Mouse (Mus musculus): ENCODE results near the gene Plekhj1. TPM values are rescaled to one million over a fixed set of nuclear protein-coding genes. Genes with fewer than 3 reads are reported as not detected.

Plekhj1 gene
- polyA plus RNA-seq, 1 experiment: 59.5 TPM

DNA sequence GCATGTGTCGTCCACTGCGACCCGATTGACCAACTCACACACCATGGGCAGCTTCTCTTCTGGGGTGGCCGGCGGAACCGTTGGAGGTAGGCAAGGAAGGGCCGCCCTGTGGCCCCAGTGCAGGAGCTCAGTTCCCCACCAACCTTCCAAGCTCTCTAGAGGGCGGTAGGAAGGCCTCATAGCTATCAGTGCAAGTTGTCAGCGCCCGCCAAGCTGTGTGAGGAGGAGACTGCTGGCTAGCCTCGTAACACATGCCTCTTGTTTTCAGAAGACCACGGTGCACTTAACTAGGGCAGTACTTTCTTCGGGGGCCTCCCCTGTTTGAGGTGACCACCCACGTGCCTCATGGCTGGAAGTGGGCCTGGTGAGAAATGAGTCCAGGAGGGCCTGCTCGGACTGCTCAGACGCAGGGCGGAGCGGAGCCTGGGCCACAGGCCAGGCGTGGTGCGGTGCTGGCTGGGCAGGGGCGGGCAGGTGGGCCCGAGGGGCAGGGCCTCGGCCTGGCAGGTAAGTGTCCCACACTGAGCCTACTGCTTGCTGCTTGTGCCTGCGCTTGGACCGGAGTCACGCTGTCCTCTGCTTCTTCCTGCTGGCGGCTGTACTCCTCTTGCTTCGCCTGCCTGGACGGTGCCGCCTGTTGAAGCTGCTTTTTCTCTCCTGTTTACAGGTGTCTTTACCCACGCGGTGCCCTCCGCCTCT, 6.8 kb downstream of the Plekhj1 start:
- no peak overlapping the region for H3K4me3 ChIP-seq (ENCODE audit: insufficient read depth, low read length)
- TF ChIP-seq POLR2A (IDR thresholded peaks at IDR 0.05; ENCODE audit: extremely low read depth, insufficient read depth, low read length) (no peak), CTCF (IDR thresholded peaks at IDR 0.05; ENCODE audit: extremely low read depth, insufficient read depth, low read length) (no peak)
- H3K27ac ChIP-seq (ENCODE audit: insufficient read depth, low read length): peak overlapping the region; percentile 64
- peaks cover 2% of the 10 kb centered on the region; the same call in 1 of the 2 replicates for H3K4me1 ChIP-seq (ENCODE audit: control insufficient read depth, insufficient read depth, low read length)

DNA sequence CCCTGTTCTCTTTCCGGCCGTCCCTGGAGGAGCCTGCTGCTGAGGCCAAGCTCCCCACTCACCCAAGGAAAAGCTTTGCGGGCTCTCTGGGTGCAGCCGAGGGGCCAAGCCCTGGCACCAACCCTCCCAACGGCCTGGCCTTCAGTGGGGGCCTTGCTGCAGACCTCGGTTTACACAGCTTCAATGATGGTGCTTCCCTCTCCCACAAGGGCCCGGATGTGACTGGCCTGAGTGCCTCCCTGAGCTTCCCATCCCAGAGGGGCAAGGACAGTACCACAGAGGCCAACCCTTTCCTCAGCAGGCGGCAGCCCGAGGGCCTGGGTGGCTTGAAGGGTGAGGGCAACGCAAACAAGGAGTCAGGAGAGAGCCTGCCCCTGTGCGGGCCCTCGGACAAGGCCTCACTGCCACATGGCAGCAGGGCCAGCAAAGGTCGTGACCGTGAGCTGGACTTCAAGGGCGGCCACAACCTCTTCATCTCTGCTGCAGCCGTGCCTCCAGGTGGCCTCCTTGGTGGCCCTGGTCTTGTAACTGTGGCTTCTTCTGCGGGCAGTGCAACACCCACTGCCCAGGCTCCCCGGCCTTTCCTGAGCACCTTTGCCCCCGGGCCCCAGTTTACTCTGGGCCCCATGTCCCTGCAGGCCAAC, 7.5 kb downstream of the Plekhj1 start:
- Histone ChIP-seq H3K4me3 (ENCODE audit: insufficient read depth, low read length) (no peak overlapping the region), H3K4me1 (ENCODE audit: control insufficient read depth, insufficient read depth, low read length) (no peaks in the 10 kb centered on the region), H3K27ac (ENCODE audit: insufficient read depth, low read length) (no peak overlapping the region)
- TF ChIP-seq POLR2A (IDR thresholded peaks at IDR 0.05; ENCODE audit: extremely low read depth, insufficient read depth, low read length) (no peak), CTCF (IDR thresholded peaks at IDR 0.05; ENCODE audit: extremely low read depth, insufficient read depth, low read length) (no peak)

- H3K4me1 ChIP-seq (ENCODE audit: control insufficient read depth, insufficient read depth, low read length): no peaks in the 10 kb centered on the region
- H3K4me3 ChIP-seq (ENCODE audit: insufficient read depth, low read length): no peak overlapping the region
- TF ChIP-seq POLR2A (IDR thresholded peaks at IDR 0.05; ENCODE audit: extremely low read depth, insufficient read depth, low read length) (no peak), CTCF (IDR thresholded peaks at IDR 0.05; ENCODE audit: extremely low read depth, insufficient read depth, low read length) (no peak)
- H3K27ac ChIP-seq (ENCODE audit: insufficient read depth, low read length): no peak overlapping the region
Measured at GRCm38 (mm10) chr10:80787517-80787916, 10.9 kb downstream of the Plekhj1 start.

DNA sequence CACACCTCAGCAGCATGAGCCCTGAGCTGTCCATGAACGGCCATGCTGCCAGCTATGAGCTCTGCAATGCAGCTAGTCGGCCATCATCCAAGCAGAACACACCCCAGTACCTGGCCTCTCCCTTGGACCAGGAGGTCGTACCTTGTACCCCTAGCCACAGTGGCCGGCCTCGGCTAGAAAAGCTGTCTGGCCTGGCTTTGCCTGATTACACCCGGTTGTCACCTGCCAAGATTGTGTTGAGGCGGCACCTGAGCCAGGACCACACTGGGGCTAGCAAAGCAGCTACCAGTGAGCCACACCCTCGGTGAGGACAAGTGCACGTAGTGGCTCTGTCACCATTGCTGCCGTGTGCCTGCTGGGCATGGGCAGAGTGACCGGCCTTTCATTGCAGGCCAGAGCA, 12.5 kb downstream of the Plekhj1 start:
- TF ChIP-seq CTCF (IDR thresholded peaks at IDR 0.05; ENCODE audit: extremely low read depth, insufficient read depth, low read length) (no peak), POLR2A (IDR thresholded peaks at IDR 0.05; ENCODE audit: extremely low read depth, insufficient read depth, low read length) (no peak)
- H3K4me3 ChIP-seq (ENCODE audit: insufficient read depth, low read length): no peak overlapping the region
- no peaks in the 10 kb centered on the region for H3K4me1 ChIP-seq (ENCODE audit: control insufficient read depth, insufficient read depth, low read length)
- H3K27ac ChIP-seq (ENCODE audit: insufficient read depth, low read length): no peak overlapping the region

DNA sequence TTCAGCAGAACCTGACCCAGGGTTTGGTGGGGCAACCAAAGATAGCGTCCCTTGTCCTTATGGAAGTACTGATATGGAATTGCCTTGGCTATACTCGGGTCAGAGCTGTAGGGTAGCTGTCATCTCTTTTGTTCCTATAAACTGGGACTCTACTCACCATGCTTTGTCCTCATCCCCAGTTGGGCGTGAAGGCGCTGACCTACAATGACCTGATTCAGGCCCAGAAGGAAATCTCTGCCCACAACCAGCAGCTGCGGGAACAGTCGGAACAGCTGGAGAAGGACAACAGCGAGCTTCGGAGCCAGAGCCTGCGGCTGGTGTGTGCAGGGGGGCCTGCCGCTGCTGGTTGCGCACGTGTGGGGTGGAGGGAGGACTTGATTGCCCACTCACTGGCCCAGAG, 13.6 kb downstream of the Plekhj1 start:
- 0 out of 2 replicates have a peak overlapping the region, but pooled peaks have one; percentile 4 for H3K27ac ChIP-seq (ENCODE audit: insufficient read depth, low read length)
- H3K4me3 ChIP-seq (ENCODE audit: insufficient read depth, low read length): no peak overlapping the region
- H3K4me1 ChIP-seq (ENCODE audit: control insufficient read depth, insufficient read depth, low read length): no peaks in the 10 kb centered on the region
- no peak for TF ChIP-seq POLR2A (IDR thresholded peaks at IDR 0.05; ENCODE audit: extremely low read depth, insufficient read depth, low read length)

GRCm38 (mm10) chr10:80784302-80784701, 14.1 kb downstream of the Plekhj1 start:
- Histone ChIP-seq H3K4me1 (ENCODE audit: control insufficient read depth, insufficient read depth, low read length) (no peaks in the 10 kb centered on the region), H3K27ac (ENCODE audit: insufficient read depth, low read length) (no peak overlapping the region), H3K4me3 (ENCODE audit: insufficient read depth, low read length) (no peak overlapping the region)
- TF ChIP-seq CTCF (IDR thresholded peaks at IDR 0.05; ENCODE audit: extremely low read depth, insufficient read depth, low read length) (no peak), POLR2A (IDR thresholded peaks at IDR 0.05; ENCODE audit: extremely low read depth, insufficient read depth, low read length) (no peak)

GRCm38 (mm10) chr10:80779565-80779964, 18.9 kb downstream of the Plekhj1 start:
- H3K4me1 ChIP-seq (ENCODE audit: control insufficient read depth, insufficient read depth, low read length): peaks cover 5% of the 10 kb centered on the region
- TF ChIP-seq POLR2A (IDR thresholded peaks at IDR 0.05; ENCODE audit: extremely low read depth, insufficient read depth, low read length) (no peak), CTCF (IDR thresholded peaks at IDR 0.05; ENCODE audit: extremely low read depth, insufficient read depth, low read length) (no peak)
- H3K27ac ChIP-seq (ENCODE audit: insufficient read depth, low read length): no peak overlapping the region
- no peak overlapping the region for H3K4me3 ChIP-seq (ENCODE audit: insufficient read depth, low read length)

GRCm38 (mm10) chr10:80777123-80777522, 21.3 kb downstream of the Plekhj1 start:
- H3K4me1 ChIP-seq (ENCODE audit: control insufficient read depth, insufficient read depth, low read length): peaks cover 14% of the 10 kb centered on the region
- TF ChIP-seq CTCF (IDR thresholded peaks at IDR 0.05; ENCODE audit: extremely low read depth, insufficient read depth, low read length): no peak
- TF ChIP-seq POLR2A (IDR thresholded peaks at IDR 0.05; ENCODE audit: extremely low read depth, insufficient read depth, low read length): no peak
- no peak overlapping the region for H3K4me3 ChIP-seq (ENCODE audit: insufficient read depth, low read length)
- H3K27ac ChIP-seq (ENCODE audit: insufficient read depth, low read length): no peak overlapping the region

- TF ChIP-seq POLR2A (IDR thresholded peaks at IDR 0.05; ENCODE audit: extremely low read depth, insufficient read depth, low read length) (no peak), CTCF (IDR thresholded peaks at IDR 0.05; ENCODE audit: extremely low read depth, insufficient read depth, low read length) (no peak)
- H3K27ac ChIP-seq (ENCODE audit: insufficient read depth, low read length): no peak overlapping the region
- no peak overlapping the region for H3K4me3 ChIP-seq (ENCODE audit: insufficient read depth, low read length)
- peaks cover 14% of the 10 kb centered on the region for H3K4me1 ChIP-seq (ENCODE audit: control insufficient read depth, insufficient read depth, low read length)
Measured at GRCm38 (mm10) chr10:80776358-80776869, 22.0 kb downstream of the Plekhj1 start.

GRCm38 (mm10) chr10:80775731-80776130, 22.7 kb downstream of the Plekhj1 start:
- Histone ChIP-seq H3K4me1 (ENCODE audit: control insufficient read depth, insufficient read depth, low read length) (peaks cover 14% of the 10 kb centered on the region), H3K27ac (ENCODE audit: insufficient read depth, low read length) (no peak overlapping the region), H3K4me3 (ENCODE audit: insufficient read depth, low read length) (no peak overlapping the region)
- TF ChIP-seq CTCF (IDR thresholded peaks at IDR 0.05; ENCODE audit: extremely low read depth, insufficient read depth, low read length): no peak
- TF ChIP-seq POLR2A (IDR thresholded peaks at IDR 0.05; ENCODE audit: extremely low read depth, insufficient read depth, low read length): no peak
